Mouse (Mus musculus): Measurements from ENCODE around the gene Thoc5. TPM values are rescaled to one million over a fixed set of nuclear protein-coding genes. Genes with fewer than 3 reads are reported as not detected.

The Thoc5 gene
- polyA plus RNA-seq, 1 experiment from 2014 or later, result 38.1 TPM

DNA sequence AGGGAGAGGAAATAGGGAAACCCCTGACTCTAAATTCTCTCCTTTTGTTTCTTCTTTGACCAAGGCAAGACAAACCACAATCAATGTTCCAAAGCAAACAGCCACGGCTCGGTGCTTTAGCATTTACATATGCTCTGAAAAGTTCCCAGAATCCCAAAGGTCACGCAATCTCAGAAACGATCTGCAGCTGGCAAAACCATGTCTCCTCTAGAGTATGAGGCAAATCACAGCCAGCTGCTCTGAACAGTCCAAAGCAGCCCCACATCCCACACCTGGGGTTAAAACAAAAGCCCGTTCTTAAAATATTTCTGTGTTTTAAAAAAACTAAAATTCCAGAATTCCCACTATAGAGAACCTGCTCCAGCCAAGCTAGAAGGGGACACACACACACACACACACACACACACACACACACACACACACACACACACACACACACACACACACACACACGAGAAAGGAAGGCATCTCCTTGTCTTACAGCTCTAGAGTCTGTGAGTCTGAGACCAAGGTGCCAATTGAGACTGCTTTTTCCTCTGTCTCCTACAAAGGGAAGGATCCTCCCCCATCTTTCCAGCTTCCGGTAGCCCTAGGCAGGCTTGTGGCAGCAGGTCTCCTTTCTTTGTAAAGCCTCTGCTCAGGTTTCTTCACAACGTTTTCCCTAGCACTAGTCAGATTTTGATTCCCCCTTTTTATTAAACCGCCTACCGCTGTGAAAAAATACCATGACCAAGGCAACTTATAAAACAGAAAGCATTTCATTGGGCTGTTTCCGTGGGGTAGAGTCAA lies 33.1 kb upstream of the Thoc5 start:
- H3K4me3 ChIP-seq (ENCODE audit: low read depth, low read length), result no peak overlapping the region
- no peaks in the 10 kb centered on the region for H3K27me3 ChIP-seq (ENCODE audit: control insufficient read depth, insufficient read depth, low read length)
- H3K27ac ChIP-seq (ENCODE audit: low read length), result no peak overlapping the region
- WGBS, result 40% methylated on average over 11 of the region's 11 CpGs
- H3K4me1 ChIP-seq (ENCODE audit: control insufficient read depth, insufficient read depth, low read length), result no peaks in the 10 kb centered on the region
- H3K36me3 ChIP-seq (ENCODE audit: control insufficient read depth, insufficient read depth, low read length), result no peaks in the 10 kb centered on the region
- H3K9ac ChIP-seq (replicated peaks; ENCODE audit: low read depth, low read length), result no peak overlapping the region
- H3K9me3 ChIP-seq (ENCODE audit: control insufficient read depth, low read depth, low read length), result no peaks in the 10 kb centered on the region
- H3K4me2 ChIP-seq (replicated peaks; ENCODE audit: low read depth, low read length), result no peak overlapping the region
- ATAC-seq (ENCODE audit: insufficient number of reproducible peaks, insufficient read depth, low FRiP score, low read depth), result no peak

DNA sequence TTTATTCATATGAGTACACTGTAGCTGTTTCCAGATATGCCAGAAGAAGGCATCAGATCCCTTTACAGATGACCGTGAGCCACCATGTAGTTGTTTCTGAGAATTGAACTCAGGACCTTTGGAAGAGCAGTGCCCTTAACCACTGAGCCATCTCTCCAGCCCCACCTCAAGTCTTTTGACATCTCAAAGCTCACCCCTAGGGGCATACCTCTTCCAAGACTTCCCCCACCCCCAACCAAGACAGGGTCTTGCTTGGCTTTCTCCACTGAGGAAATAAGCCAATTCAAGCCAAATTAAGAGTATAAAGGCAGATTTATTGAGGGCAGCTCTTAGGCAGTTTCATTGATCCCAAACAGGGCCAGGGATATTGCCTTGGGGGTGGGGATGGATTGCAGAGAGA lies 32.4 kb upstream of the Thoc5 start:
- H3K4me1 ChIP-seq (ENCODE audit: control insufficient read depth, insufficient read depth, low read length), result no peaks in the 10 kb centered on the region
- H3K27ac ChIP-seq (ENCODE audit: low read length), result no peak overlapping the region
- no peak overlapping the region for H3K4me2 ChIP-seq (replicated peaks; ENCODE audit: low read depth, low read length)
- H3K9me3 ChIP-seq (ENCODE audit: control insufficient read depth, low read depth, low read length), result no peaks in the 10 kb centered on the region
- H3K9ac ChIP-seq (replicated peaks; ENCODE audit: low read depth, low read length), result no peak overlapping the region
- H3K4me3 ChIP-seq (ENCODE audit: low read depth, low read length), result no peak overlapping the region
- H3K36me3 ChIP-seq (ENCODE audit: control insufficient read depth, insufficient read depth, low read length), result no peaks in the 10 kb centered on the region
- no peaks in the 10 kb centered on the region for H3K27me3 ChIP-seq (ENCODE audit: control insufficient read depth, insufficient read depth, low read length)
- 92% methylated on average over 1 of the region's 1 CpGs for WGBS
- no peak for ATAC-seq (ENCODE audit: insufficient number of reproducible peaks, insufficient read depth, low FRiP score, low read depth)

DNA sequence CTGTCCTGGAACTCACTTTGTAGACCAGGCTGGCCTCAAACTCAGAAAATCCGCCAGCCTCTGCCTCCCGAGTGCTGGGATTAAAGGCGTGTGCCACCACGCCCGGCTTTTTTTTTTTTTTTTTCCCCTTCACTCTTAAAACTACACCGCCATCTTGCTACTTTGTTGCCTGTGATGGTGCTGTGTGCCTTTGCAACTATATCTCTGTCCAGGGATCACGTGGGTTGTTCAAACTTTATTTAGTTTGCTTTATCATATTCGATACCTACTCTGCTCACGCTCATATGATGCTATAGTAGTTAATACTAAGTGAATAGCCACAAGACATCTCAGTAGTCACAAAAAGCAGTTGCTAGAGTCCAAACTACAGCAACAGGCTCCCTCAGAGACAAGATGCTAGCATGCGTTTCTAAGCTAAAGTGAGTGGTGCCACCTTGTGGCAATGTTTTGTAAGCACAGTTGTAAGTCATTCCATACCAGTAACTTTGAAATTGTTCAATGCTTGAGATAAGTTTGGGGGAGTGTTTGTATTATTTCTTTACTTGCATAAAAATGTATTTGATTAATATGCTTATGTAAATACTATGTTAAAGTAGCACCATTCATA lies 29.4 kb upstream of the Thoc5 start:
- 36% methylated on average over 10 of the region's 10 CpGs for WGBS
- no peak overlapping the region for H3K4me2 ChIP-seq (replicated peaks; ENCODE audit: low read depth, low read length)
- no peak overlapping the region for H3K4me3 ChIP-seq (ENCODE audit: low read depth, low read length)
- no peak overlapping the region for H3K9ac ChIP-seq (replicated peaks; ENCODE audit: low read depth, low read length)
- no peaks in the 10 kb centered on the region for H3K9me3 ChIP-seq (ENCODE audit: control insufficient read depth, low read depth, low read length)
- no peak for ATAC-seq (ENCODE audit: insufficient number of reproducible peaks, insufficient read depth, low FRiP score, low read depth)
- H3K36me3 ChIP-seq (ENCODE audit: control insufficient read depth, insufficient read depth, low read length), result no peaks in the 10 kb centered on the region
- no peaks in the 10 kb centered on the region for H3K4me1 ChIP-seq (ENCODE audit: control insufficient read depth, insufficient read depth, low read length)
- no peak overlapping the region for H3K27ac ChIP-seq (ENCODE audit: low read length)
- no peaks in the 10 kb centered on the region for H3K27me3 ChIP-seq (ENCODE audit: control insufficient read depth, insufficient read depth, low read length)

DNA sequence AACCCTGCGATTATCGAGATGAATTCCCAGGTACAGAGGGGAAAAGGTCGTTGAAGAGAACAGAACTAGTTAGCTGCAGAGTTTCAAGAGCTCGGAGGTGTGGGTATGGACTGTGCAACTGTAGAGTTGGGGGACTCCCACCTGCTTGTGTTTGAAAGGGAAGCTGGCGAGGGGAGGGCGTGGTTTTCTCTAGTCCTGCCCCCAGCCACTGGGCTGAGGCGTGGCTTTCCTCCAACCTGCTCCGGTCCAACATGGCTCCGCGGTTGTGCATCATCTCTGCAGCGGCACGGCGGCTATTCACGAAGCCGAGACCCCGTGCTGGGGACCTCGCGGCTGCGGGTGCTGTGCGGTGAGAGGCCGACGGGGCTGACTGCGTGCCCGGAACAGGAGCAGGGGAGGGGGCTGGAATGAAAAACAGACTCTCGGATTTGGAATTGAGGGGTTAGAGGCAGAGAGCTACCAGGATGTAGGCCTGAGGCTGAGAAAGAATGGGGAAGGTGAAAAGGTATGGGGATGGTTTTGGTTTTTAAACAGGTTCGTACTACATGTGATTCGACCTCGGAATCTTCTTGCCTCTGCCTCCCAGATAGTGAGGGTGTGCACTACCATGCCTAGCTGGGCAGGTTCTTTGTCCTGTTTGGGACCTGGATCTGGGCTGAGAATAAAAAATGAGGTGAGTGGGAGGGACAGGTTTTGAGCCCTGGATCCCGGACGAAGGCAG lies 21.2 kb upstream of the Thoc5 start, which contains the start of gene Nipsnap1:
Nipsnap1 (plus strand) TSS at position 197 of the 721 bp plus-strand sequence.
- Histone ChIP-seq H3K9ac (replicated peaks; ENCODE audit: low read depth, low read length) (peak within 1 kb of the TSS; percentile 53), H3K27ac (ENCODE audit: low read length) (0 out of 2 replicates have a peak within 1 kb of the TSS, but pooled peaks have one; percentile 33), H3K4me3 (ENCODE audit: low read depth, low read length) (peak within 1 kb of the TSS; percentile 62), H3K27me3 (ENCODE audit: control insufficient read depth, insufficient read depth, low read length) (no peaks in the 10 kb centered on the region), H3K4me1 (ENCODE audit: control insufficient read depth, insufficient read depth, low read length) (peaks cover 8% of the 10 kb centered on the region), H3K9me3 (ENCODE audit: control insufficient read depth, low read depth, low read length) (no peaks in the 10 kb centered on the region), H3K36me3 (ENCODE audit: control insufficient read depth, insufficient read depth, low read length) (no peaks in the 10 kb centered on the region), H3K4me2 (replicated peaks; ENCODE audit: low read depth, low read length) (peak within 1 kb of the TSS; percentile 66)
- peak; percentile 92 for ATAC-seq (ENCODE audit: insufficient number of reproducible peaks, insufficient read depth, low FRiP score, low read depth)
- WGBS, result under 1% methylated on average over 30 of the region's 30 CpGs

DNA sequence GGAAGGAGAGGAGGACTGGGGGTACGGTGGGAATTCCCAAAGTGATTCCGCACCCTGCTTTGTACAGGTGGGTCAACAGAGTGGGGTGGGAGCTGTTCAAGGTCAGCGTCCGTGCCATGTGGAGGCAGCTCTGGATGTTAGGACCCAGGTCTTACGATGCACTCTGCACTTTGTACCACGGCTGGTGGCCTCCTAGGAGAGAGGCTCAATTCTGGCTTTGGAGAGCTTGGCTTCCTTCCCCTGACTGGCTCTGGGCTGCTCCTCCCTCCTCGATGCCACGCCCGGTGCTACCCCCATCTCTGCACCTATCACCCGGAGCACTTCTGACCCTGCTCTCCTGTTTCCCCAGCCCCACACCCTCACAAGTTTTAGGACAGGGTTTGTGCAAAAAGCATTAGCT lies 20.6 kb upstream of the Thoc5 start:
- no peaks in the 10 kb centered on the region for H3K36me3 ChIP-seq (ENCODE audit: control insufficient read depth, insufficient read depth, low read length)
- peak overlapping the region; percentile 66 for H3K4me2 ChIP-seq (replicated peaks; ENCODE audit: low read depth, low read length)
- peaks cover 8% of the 10 kb centered on the region for H3K4me1 ChIP-seq (ENCODE audit: control insufficient read depth, insufficient read depth, low read length)
- 0 out of 2 replicates have a peak overlapping the region, but pooled peaks have one; percentile 33 for H3K27ac ChIP-seq (ENCODE audit: low read length)
- H3K27me3 ChIP-seq (ENCODE audit: control insufficient read depth, insufficient read depth, low read length), result no peaks in the 10 kb centered on the region
- 4% methylated on average over 10 of the region's 10 CpGs for WGBS
- H3K9ac ChIP-seq (replicated peaks; ENCODE audit: low read depth, low read length), result peak overlapping the region; percentile 53; the same call in 1 of the 2 replicates
- H3K4me3 ChIP-seq (ENCODE audit: low read depth, low read length), result peak overlapping the region; percentile 62
- H3K9me3 ChIP-seq (ENCODE audit: control insufficient read depth, low read depth, low read length), result no peaks in the 10 kb centered on the region
- ATAC-seq (ENCODE audit: insufficient number of reproducible peaks, insufficient read depth, low FRiP score, low read depth), result no peak

- Histone ChIP-seq H3K27me3 (ENCODE audit: control insufficient read depth, insufficient read depth, low read length) (no peaks in the 10 kb centered on the region), H3K4me3 (ENCODE audit: low read depth, low read length) (no peak overlapping the region), H3K9ac (replicated peaks; ENCODE audit: low read depth, low read length) (no peak overlapping the region), H3K4me2 (replicated peaks; ENCODE audit: low read depth, low read length) (no peak overlapping the region), H3K36me3 (ENCODE audit: control insufficient read depth, insufficient read depth, low read length) (no peaks in the 10 kb centered on the region), H3K4me1 (ENCODE audit: control insufficient read depth, insufficient read depth, low read length) (no peaks in the 10 kb centered on the region), H3K9me3 (ENCODE audit: control insufficient read depth, low read depth, low read length) (no peaks in the 10 kb centered on the region), H3K27ac (ENCODE audit: low read length) (no peak overlapping the region)
- WGBS, result 78% methylated on average over 4 of the region's 4 CpGs
- no peak for ATAC-seq (ENCODE audit: insufficient number of reproducible peaks, insufficient read depth, low FRiP score, low read depth)
Measured at GRCm38 (mm10) chr11:4881087-4881486, 14.0 kb upstream of the Thoc5 start.

DNA sequence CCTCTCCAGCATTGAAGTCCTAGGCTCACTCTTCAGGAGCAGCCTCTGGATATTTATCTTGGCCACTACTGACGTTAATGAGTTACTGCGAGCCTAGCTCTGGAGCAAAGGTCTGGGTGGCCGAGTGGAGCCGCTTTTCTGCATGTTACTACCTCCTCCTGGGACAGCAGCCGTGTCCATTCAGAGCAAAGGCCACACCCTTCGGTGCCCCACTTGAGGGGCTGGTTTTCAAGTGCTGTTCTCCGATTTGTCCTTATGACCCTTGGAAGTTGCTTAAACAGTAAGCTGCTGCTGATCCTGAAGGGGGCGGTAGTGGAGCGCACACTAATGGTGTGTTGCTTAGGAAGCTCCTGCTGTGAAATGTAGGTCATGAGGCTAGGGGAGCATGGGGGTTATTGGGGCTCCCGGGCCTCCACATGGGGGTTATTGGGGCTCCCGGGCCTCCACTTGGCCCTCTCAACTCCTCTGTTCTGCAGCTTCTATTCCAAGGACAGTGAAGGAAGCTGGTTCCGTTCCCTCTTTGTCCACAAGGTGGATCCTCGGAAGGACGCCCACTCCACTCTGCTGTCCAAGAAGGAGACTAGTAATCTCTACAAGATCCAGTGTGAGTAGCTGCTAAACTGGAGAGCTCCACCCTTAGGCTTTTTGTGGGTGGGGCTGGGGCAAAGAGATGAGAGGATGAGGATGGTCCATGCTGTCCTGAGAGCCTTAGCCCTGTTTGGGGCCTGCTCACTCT lies 12.1 kb upstream of the Thoc5 start:
- Histone ChIP-seq H3K4me2 (replicated peaks; ENCODE audit: low read depth, low read length) (no peak overlapping the region), H3K9me3 (ENCODE audit: control insufficient read depth, low read depth, low read length) (no peaks in the 10 kb centered on the region), H3K4me1 (ENCODE audit: control insufficient read depth, insufficient read depth, low read length) (no peaks in the 10 kb centered on the region), H3K9ac (replicated peaks; ENCODE audit: low read depth, low read length) (no peak overlapping the region), H3K27me3 (ENCODE audit: control insufficient read depth, insufficient read depth, low read length) (no peaks in the 10 kb centered on the region), H3K36me3 (ENCODE audit: control insufficient read depth, insufficient read depth, low read length) (no peaks in the 10 kb centered on the region; the same call in 1 of the 2 replicates), H3K27ac (ENCODE audit: low read length) (no peak overlapping the region), H3K4me3 (ENCODE audit: low read depth, low read length) (no peak overlapping the region)
- ATAC-seq (ENCODE audit: insufficient number of reproducible peaks, insufficient read depth, low FRiP score, low read depth), result peak; percentile 84
- 41% methylated on average over 14 of the region's 14 CpGs for WGBS

DNA sequence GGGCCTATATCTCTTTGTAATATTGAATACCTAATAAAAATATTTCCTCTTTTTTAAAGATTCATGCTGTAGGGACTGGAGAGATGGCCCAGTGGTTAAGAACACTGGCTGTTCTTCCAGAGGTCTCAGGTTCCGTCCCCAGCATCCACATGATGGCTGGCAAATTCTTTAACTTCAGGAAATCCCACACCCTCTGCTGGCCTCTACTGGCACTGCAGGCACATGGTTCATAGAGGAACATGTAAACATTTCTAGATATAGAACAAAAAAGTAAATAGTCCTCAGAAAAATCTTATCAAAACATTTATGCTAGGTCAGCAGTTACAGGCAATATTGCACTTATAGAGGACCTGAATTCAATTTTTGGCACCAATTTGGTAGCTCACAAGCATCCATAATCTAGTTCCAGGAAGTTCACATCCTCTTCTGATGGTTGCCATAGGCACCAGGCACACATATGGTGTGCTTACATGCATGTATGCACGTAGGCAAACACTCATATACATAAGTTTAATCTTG lies 9.7 kb upstream of the Thoc5 start:
- ATAC-seq (ENCODE audit: insufficient number of reproducible peaks, insufficient read depth, low FRiP score, low read depth), result no peak
- no peaks in the 10 kb centered on the region for H3K4me1 ChIP-seq (ENCODE audit: control insufficient read depth, insufficient read depth, low read length)
- no peak overlapping the region for H3K4me3 ChIP-seq (ENCODE audit: low read depth, low read length)
- H3K9me3 ChIP-seq (ENCODE audit: control insufficient read depth, low read depth, low read length), result no peaks in the 10 kb centered on the region
- no peaks in the 10 kb centered on the region for H3K27me3 ChIP-seq (ENCODE audit: control insufficient read depth, insufficient read depth, low read length)
- H3K9ac ChIP-seq (replicated peaks; ENCODE audit: low read depth, low read length), result no peak overlapping the region
- H3K27ac ChIP-seq (ENCODE audit: low read length), result no peak overlapping the region
- WGBS, result 69% methylated on average over 2 of the region's 2 CpGs
- no peak overlapping the region for H3K4me2 ChIP-seq (replicated peaks; ENCODE audit: low read depth, low read length)
- H3K36me3 ChIP-seq (ENCODE audit: control insufficient read depth, insufficient read depth, low read length), result peaks cover 15% of the 10 kb centered on the region

Data from stomach, embryonic 14.5 days (tissue).